Mouse (Mus musculus): Measurements from ENCODE around the gene Olfr714.
"Not testable (repeated sequence)": the region's sequence is repeated elsewhere in the genome, so short reads cannot be mapped to it uniquely, and the experiment has no call there.

Olfr714 gene

GRCm38 (mm10) chr7:107070681-107071080 is at the start of gene Olfr714:
Gene Olfr714, plus strand, starts transcription at chr7:107070981.
- no peak for DNase-seq

DNA sequence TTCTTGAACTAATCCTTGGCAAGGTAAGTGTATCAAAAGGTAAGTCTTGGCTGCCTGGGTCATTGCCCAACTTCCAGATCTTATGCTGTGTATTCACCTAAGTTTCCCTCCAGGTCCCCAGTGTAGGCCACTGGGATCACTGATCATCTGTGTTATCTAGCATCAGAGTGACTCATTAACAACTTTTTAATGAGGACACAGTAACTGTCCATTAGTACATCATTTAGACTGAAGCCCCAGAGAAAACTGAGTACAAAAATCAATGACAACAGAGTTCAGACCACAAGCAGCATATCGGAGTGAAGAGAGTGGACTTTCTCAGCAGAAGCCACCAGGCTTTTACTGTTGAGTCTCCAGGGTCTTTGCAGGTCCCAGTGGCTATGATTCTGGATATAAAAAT is 39.9 kb upstream of the Olfr714 start, which contains the start of gene Olfr713:
TSS of gene Olfr713 (plus strand) at position 301 of the 400 bp plus-strand sequence.
- no peak for DNase-seq

- no peak for DNase-seq
These were observed 30.7 kb upstream of the Olfr714 start for GRCm38 (mm10) chr7:107039934-107040563.

DNA sequence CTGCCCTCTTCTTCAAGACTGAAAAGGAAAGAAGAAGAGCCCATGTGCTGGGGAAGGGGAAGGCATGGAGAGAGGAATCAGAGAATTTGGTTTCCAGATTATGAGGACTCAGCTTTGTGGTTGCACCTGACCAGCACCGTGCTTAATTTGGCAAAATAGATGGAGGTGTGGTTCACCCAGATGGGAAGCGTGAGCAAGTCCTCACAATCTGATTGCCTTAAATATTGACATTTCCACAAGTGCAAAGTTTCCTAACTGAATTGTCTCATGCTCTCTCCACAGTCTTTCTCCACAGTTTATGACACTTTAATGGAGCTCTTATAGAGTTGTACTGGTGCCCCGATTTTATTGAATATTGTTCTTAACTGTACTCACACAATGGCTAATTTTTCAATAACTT is 27.6 kb upstream of the Olfr714 start:
- DNase-seq = no peak

DNA sequence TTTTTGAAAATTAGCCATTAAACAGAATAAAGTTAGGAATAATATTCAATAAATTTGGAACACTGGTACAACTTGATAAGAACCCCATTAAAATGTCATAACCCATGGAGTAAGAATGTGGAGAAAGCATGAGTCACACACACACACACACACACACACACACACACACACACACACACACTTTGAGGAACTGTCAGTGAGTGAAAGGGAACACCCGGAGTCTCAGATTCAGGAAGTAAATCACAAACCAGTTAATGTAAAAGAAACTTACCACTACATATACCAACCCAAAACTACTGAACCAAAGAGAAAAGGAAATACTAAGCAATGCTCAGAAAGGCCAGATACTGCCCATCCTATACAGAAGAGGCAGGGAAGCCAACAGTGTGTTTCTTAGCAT is 26.4 kb upstream of the Olfr714 start:
- DNase-seq = no peak

DNA sequence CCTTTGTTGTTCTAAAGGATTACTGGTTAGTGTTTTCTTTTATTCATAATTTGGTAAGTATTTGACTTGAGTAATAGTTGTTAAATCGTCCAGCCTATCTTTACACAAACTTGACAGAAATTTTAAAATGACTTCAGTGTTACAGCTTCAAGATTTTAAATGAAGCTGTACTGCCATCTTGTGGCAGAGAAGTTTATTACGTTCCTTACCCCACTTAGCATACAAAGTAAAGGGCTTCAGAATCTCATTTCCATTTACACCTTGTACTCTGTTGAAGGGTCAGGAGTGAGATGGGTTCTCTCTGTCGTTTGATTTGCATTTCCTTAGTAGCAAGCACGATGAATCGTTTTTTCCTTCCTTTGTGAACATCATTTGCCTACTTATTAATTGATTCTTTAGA is 24.9 kb upstream of the Olfr714 start:
- DNase-seq = peak in 1 of 2 experiments; percentile 21

- no peak for DNase-seq
These were observed 23.2 kb upstream of the Olfr714 start for GRCm38 (mm10) chr7:107047578-107047977.

DNA sequence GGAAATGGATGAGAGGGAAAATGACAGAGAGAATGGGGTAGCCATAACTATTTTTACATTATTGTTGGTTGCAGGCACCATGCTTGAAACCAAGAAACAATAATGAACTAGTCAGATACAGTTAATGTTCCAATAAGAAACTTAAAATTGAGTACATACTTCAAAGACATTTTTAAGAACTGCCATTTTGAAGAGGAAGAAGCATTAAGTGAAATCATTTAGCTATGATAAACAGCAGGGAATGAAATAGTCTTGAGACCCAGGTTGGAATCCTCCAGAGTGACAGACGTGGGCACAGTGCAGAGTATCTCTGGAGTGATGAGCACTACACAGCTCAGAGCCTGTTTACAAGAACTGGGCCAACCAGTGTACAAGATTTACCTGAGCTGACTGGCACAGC is 22.1 kb downstream of the Olfr714 start, which contains the start of gene Olfr17:
TSS of gene Olfr17 (plus strand) at position 301 of the 400 bp plus-strand sequence.
- no peak for DNase-seq

DNA sequence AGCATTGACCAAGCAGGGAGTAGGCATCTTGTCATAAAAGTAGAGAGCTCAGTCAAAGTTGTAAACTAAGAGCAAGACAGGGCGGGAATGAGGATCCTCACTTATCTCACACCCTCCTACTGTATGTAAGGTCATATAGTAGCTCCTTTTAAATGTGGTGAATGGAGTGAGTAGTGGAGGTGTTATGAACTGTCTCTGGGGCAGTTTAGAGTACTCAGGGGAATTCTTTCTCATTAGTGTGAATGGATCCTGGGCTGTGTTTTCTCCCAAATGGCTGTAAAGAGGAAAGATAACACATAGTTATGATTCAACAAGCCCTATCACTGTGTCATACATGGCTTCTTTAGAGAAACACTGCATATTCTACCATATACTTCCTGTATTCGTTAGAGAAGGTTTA is 39.5 kb downstream of the Olfr714 start, which contains the start of gene Olfr715b:
TSS of gene Olfr715b (minus strand) at position 101 of the 400 bp plus-strand sequence.
- not testable (repeated sequence) for DNase-seq
